Mouse (Mus musculus) Patski (cell line): ENCODE results near the gene H2afv. TPM values are rescaled to one million over a fixed set of nuclear protein-coding genes. Genes with fewer than 3 reads are reported as not detected.
"Not testable (repeated sequence)": the region's sequence is repeated elsewhere in the genome, so short reads cannot be mapped to it uniquely, and the experiment has no call there.

Experiments used
- ATAC-seq: fragments of 100-300 bp; one replicate; pipeline ENCODE4 v1.8.0; 2021
- CTCF ChIA-PET: fragments of 350-600 bp; sonication (Branson Sonifier 250); formaldehyde crosslinking; loops from one replicate; lab custom pipeline; 2022; ENCODE audit warnings: inconsistent platforms; lab: Charles Lee
- POLR2A ChIA-PET: fragments of 350-600 bp; sonication (Branson Sonifier 250); formaldehyde crosslinking; loops from one replicate; lab custom pipeline; 2022; ENCODE audit warnings: antibody characterized with exemption, inconsistent platforms; lab: Charles Lee
- DNase-seq: peaks from one replicate; pipeline ENCODE4 v3.0.0-alpha.2; 2011; ENCODE audit warnings: low read depth, low spot score
- H3K27me3 ChIP-seq: fragments of 371-371 bp; one replicate; pipeline ENCODE4 v1.5.1; 2021
- CTCF ChIP-seq: fragments of 100-300 bp; IDR thresholded peaks from one replicate; pipeline ENCODE4 v1.5.1; 2021
- in situ Hi-C: fragments of 300-500 bp; cut with MboI; formaldehyde crosslinking; loops from 3 replicates; pipeline ENCODE4 v1.11.1; 2018; ENCODE audit warnings: low pct_unique_long_range_greater_than_20kb, mixed read lengths
- polyA plus RNA-seq: library from polyadenylated mRNA; unstranded; gene quantifications from one replicate; pipeline ENCODE4 v1.2.3, GENCODE M21; 2021

H2afv gene
- polyA plus RNA-seq, 1 experiment from 2014 or later: 147 TPM

- no peak for TF ChIP-seq CTCF
- ATAC-seq (no peak), DNase-seq (no peak)
- in situ Hi-C loops: no loop called here
- no peaks in the 10 kb centered on the region for H3K27me3 ChIP-seq
- ChIA-PET CTCF (interaction anchor here (1.1 to 1.2 kb wide), 2 partner anchors 9 to 13 kb away, joined by 4 to 5 read pairs; no protein-coding TSS in a partner anchor), POLR2A (interaction anchor here (1.0 kb wide), 1 partner anchor 28 kb away, joined by 4 read pairs; no protein-coding TSS in a partner anchor)
Observed at GRCm38 (mm10) chr11:6445441-6445840, 1.2 kb upstream of the H2afv start.

GRCm38 (mm10) chr11:6443727-6444076, 541 bp downstream of the H2afv start:
- POLR2A ChIA-PET: interaction anchor here (1.0 to 1.1 kb wide), 3 partner anchors 26 to 85 kb away, joined by 3 to 10 read pairs (median 4); no protein-coding TSS in a partner anchor
- TF ChIP-seq CTCF: no peak
- no peak for ATAC-seq
- no peak for DNase-seq
- no peaks in the 10 kb centered on the region for H3K27me3 ChIP-seq
- in situ Hi-C loops: no loop called here
- CTCF ChIA-PET: interaction anchor here (0.9 to 1.0 kb wide), 2 partner anchors 13 to 20 kb away, joined by 3 read pairs; no protein-coding TSS in a partner anchor

- POLR2A ChIA-PET: interaction anchor here (1.0 to 1.1 kb wide), 3 partner anchors 26 to 86 kb away, joined by 3 to 10 read pairs (median 4); no protein-coding TSS in a partner anchor
- in situ Hi-C loops: no loop called here
Observed at GRCm38 (mm10) chr11:6443102-6443501, 1.1 kb downstream of the H2afv start.

DNA sequence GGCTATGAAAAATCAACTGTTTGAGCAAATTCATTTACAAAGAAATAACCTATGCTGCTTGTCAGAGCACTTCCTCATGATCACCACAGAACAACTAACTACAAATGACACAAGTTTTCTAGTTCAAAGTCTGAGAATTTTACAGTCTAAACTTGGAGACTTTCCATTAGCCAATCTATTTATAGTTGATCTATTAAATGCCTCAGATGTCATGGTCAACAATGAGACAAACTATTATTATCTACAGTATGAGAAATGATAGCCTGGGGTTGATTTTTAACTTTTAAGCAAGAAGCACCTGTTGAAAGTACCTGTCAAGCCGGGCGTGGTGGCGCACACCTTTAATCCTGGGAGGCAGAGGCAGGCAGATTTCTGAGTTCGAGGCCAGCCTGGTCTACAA, 1.7 kb downstream of the H2afv start:
- no peak for ATAC-seq
- no peak for TF ChIP-seq CTCF
- no peak for DNase-seq
- ChIA-PET POLR2A (interaction anchor here (1.0 kb wide), 1 partner anchor 86 kb away, joined by 3 read pairs; no protein-coding TSS in a partner anchor), CTCF (interaction anchor here (0.7 to 1.0 kb wide), 2 partner anchors 19 to 22 kb away, joined by 3 read pairs; no protein-coding TSS in a partner anchor)
- in situ Hi-C loops: no loop called here
- no peaks in the 10 kb centered on the region for H3K27me3 ChIP-seq

More at GRCm38 (mm10) chr11:6443102-6443501, 1.1 kb downstream of the H2afv start:
- DNase-seq (no peak), ATAC-seq (no peak)
- no peak for TF ChIP-seq CTCF
- CTCF ChIA-PET: interaction anchor here (0.7 to 1.0 kb wide), 3 partner anchors 12 to 23 kb away, joined by 3 read pairs; no protein-coding TSS in a partner anchor
- H3K27me3 ChIP-seq: no peaks in the 10 kb centered on the region

- CTCF ChIA-PET: no interaction called here
- in situ Hi-C loops: no loop called here
- TF ChIP-seq CTCF: no peak
- DNase-seq: no peak
- no peaks in the 10 kb centered on the region for H3K27me3 ChIP-seq
- POLR2A ChIA-PET: no interaction called here
- ATAC-seq: no peak
Observed at GRCm38 (mm10) chr11:6440171-6440570, 4.1 kb downstream of the H2afv start.

DNA sequence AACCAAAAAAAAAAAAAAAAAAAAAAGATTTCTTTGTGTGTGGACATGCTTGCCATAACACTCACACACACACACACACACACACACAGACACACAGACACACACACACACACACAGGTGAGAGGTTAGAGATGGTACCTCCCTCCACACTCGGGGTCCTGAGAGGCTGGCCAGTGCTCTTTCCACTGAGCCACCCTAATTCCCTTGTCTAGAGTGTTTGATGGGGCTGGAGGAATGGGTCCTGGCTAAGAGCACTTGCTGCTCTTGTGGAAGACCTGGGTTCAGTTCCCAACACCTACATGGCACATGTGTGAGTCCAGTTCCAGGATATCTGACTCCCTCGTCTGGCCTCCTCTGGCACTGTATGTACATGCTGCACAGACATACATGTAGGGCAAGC, 6.6 kb downstream of the H2afv start:
- no peak for DNase-seq
- ATAC-seq: no peak
- CTCF ChIA-PET: interaction anchor here (1.3 to 2.3 kb wide), 3 partner anchors 10 to 91 kb away, joined by 5 to 11 read pairs (median 8); no protein-coding TSS in a partner anchor
- POLR2A ChIA-PET: no interaction called here
- in situ Hi-C loops: no loop called here
- no peak for TF ChIP-seq CTCF
- H3K27me3 ChIP-seq: no peaks in the 10 kb centered on the region

DNA sequence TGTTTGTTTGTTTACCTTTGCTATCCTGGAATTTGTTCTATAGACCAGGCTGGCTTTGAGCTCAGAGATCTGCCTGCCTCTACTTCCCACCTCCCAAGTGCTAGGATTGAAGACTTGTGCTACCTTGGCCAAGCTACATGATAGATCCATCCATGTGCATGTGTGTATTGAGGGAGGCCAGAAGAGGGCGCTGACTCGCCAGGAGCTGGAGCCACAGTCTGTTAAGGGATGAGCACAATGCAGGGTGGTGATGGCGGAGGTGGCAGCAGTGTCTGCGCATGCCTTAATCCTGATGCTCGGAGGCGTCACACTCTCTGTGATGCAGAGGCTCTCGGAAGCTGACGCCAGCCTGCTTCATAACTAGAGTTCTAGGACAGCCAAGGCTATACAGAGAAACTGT, 7.8 kb downstream of the H2afv start:
- in situ Hi-C loops: no loop called here
- ChIA-PET POLR2A (interaction anchor here (0.6 kb wide), 1 partner anchor 13 kb away, joined by 4 read pairs; no protein-coding TSS in a partner anchor), CTCF (interaction anchor here (0.8 to 2.3 kb wide), 12 partner anchors 9 to 152 kb away, joined by 3 to 14 read pairs (median 5); partner anchors contain the start of gene Purb)
- peak; percentile 81 for TF ChIP-seq CTCF
- no peak for DNase-seq
- H3K27me3 ChIP-seq: no peaks in the 10 kb centered on the region
- ATAC-seq: peak; percentile 74

DNA sequence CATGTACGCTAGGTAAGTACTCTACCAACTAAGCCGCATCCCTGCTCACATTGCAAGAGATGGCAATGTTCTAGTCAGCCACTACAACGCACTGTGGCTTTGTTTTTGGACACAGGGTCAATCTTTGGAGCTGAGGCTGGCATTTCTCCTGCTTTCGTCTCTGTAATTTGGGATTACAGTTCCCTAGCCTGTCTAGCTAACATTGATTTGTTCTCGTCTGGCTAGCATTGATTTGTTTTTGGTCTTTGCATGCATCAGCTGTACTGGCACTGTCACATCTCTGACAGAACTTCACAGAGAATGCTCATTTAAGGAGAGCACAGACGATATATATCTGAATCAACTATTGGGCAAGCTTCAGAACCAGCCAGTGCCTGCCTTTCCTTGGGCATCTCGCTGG, 14.1 kb downstream of the H2afv start:
- DNase-seq: no peak
- in situ Hi-C loops: no loop called here
- ChIA-PET POLR2A (interaction anchor here (1.2 kb wide), 1 partner anchor 40 kb away, joined by 5 read pairs; no protein-coding TSS in a partner anchor), CTCF (interaction anchor here (0.8 to 5.8 kb wide), 4 partner anchors 11 to 139 kb away, joined by 3 to 28 read pairs (median 3); no protein-coding TSS in a partner anchor)
- H3K27me3 ChIP-seq: no peaks in the 10 kb centered on the region
- no peak for TF ChIP-seq CTCF
- no peak for ATAC-seq

DNA sequence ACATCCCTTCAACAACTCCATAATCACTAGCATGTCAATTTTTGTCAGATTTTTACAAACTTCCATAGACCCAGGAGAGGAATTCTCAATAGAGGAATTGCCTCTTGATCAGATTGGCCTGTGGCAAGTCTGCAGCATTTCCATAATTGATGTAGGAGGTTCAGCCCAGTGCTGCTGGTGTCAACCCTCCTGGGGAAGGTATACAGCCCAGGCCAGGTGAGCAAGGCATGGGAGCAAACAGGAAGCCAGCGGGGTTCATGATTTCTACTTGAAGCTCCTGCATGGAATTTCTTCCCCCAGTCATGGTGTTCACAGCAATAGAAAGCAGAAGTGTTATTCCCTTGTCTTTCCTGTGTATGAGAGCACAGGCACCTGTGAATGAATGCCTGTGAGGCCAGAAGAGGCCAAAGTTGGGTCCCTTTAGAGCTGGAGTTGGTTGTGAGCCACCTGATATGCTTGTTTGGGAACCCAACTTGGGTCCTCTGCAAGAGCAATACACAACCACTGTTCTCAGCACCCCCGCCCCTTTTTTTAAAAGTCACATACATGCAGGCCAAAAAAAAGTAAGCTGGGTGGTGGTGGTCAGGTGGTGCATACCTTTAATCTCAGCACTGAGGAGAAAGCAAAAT, 23.4 kb downstream of the H2afv start:
- no peak for ATAC-seq
- POLR2A ChIA-PET: interaction anchor here (1.3 kb wide), 2 partner anchors 13 to 108 kb away, joined by 3 to 4 read pairs; no protein-coding TSS in a partner anchor
- DNase-seq: no peak
- CTCF ChIA-PET: interaction anchor here (0.8 to 5.4 kb wide), 3 partner anchors 11 to 22 kb away, joined by 3 to 28 read pairs (median 11); no protein-coding TSS in a partner anchor
- no peak for TF ChIP-seq CTCF
- in situ Hi-C loops: no loop called here
- no peaks in the 10 kb centered on the region for H3K27me3 ChIP-seq

DNA sequence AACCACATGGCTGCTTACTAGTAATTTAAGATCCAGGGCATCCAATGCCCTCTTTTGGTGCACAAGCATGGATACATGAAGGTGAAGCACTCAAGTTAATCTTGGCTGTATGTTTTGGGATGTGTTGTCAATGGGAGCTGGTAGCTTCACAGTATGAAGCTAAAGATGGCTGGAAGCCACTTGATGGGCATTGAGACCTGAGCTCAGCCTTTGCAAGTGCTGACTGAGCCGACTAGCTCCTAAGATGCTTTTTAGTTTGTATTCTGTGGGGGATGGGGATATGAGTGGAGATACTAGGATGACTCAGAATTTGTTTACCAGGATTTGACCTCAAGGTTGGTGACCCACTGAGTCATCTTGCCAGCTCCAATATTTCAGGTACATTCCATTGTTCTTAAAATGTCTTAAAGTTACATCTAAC, 23.9 kb downstream of the H2afv start:
- ATAC-seq (no peak), DNase-seq (no peak)
- TF ChIP-seq CTCF: no peak
- in situ Hi-C loops: no loop called here
- H3K27me3 ChIP-seq: no peaks in the 10 kb centered on the region
- CTCF ChIA-PET: interaction anchor here (0.8 to 5.4 kb wide), 3 partner anchors 12 to 23 kb away, joined by 3 to 28 read pairs (median 11); no protein-coding TSS in a partner anchor
- POLR2A ChIA-PET: interaction anchor here (1.3 kb wide), 2 partner anchors 14 to 108 kb away, joined by 3 to 4 read pairs; no protein-coding TSS in a partner anchor

DNA sequence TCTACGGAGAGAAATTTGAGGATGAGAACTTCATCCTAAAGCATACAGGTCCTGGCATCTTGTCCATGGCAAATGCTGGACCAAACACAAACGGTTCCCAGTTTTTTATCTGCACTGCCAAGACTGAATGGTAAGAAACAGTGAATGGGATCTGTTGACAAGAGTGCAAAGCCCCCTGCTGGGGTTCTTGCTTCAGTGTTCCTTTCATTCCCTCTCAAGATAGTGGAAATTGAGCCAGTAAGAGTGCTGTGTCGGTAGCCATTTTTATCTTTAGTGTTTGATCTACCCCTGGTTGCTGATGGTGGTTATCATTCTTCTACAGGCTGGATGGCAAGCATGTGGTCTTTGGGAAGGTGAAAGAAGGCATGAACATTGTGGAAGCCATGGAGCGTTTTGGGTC, 25.1 kb downstream of the H2afv start:
- in situ Hi-C loops, DNase-seq, H3K27me3 ChIP-seq, ATAC-seq: not testable (repeated sequence)
- ChIA-PET CTCF (interaction anchor here (2.7 to 5.4 kb wide), 2 partner anchors 13 to 17 kb away, joined by 14 to 28 read pairs; no protein-coding TSS in a partner anchor), POLR2A (interaction anchor here (1.3 kb wide), 1 partner anchor 8 kb away, joined by 3 read pairs; no protein-coding TSS in a partner anchor)
